Mouse (Mus musculus): ENCODE data around the gene Rpl29.

DNA sequence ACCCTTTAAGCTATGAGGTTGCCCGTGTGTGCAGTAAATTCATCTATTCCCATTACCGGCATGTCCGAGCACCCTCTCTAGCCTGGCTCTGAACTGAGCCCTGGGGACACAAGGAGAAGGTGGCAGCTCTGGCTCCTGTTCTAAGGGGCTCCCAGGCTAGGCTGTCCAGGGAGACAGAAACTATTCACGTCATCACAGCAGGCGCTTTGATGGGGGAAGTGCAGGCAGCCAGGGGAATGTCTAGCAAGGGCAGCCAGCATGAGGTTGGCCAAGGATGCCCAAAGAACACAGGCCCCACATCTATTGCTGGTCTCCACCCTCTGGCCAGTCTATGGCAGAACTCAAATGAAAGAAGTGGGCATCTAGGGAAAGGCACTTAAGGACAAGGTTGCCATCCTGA, 28.7 kb downstream of the Rpl29 start:
- TF ChIP-seq EP300 (optimal IDR thresholded peaks at IDR 0.05) (no peak), CTCF (IDR thresholded peaks at IDR 0.05; ENCODE audit: low read depth) (no peak)
